Mouse (Mus musculus) testis, adult 2 months (tissue): ENCODE measurements at regions not wholly inside any gene's neighbourhood (a gene's known extent, or its start where the extent isn't known, plus 50 kb on each side); places are given as distances from the start of the nearest gene placed in this dataset.

Experiments used
- CTCF ChIP-seq: fragments of 200-500 bp; IDR thresholded peaks from 2 replicates; pipeline ENCODE4 v1.5.1; 2012; ENCODE audit warnings: low read depth, mild to moderate bottlenecking, inconsistent platforms, low read length, moderate library complexity; ENCODE audit not compliant: control insufficient read depth, insufficient read depth, insufficient replicate concordance
- POLR2A ChIP-seq: fragments of 200-500 bp; IDR thresholded peaks from 2 replicates; pipeline ENCODE4 v1.6.1; 2012; ENCODE audit warnings: low read depth, mild to moderate bottlenecking, inconsistent platforms, low read length, moderate library complexity; ENCODE audit not compliant: control insufficient read depth

GRCm38 (mm10) chrX:142456022-142456421, 65.7 kb upstream of the Acsl4 start:
- TF ChIP-seq POLR2A (no peak), CTCF (no peak)
